Mouse (Mus musculus) ES-Bruce4 (cell line): Measurements from ENCODE around the gene Krt222.

Source experiments
- CTCF ChIP-seq: IDR thresholded peaks from one replicate; pipeline ENCODE4 v1.8.1; 2011; ENCODE audit warnings: low read depth, low read length
- POLR2A ChIP-seq: IDR thresholded peaks from one replicate; pipeline ENCODE4 v1.8.1; 2011; ENCODE audit warnings: low read length; ENCODE audit not compliant: insufficient read depth

DNA sequence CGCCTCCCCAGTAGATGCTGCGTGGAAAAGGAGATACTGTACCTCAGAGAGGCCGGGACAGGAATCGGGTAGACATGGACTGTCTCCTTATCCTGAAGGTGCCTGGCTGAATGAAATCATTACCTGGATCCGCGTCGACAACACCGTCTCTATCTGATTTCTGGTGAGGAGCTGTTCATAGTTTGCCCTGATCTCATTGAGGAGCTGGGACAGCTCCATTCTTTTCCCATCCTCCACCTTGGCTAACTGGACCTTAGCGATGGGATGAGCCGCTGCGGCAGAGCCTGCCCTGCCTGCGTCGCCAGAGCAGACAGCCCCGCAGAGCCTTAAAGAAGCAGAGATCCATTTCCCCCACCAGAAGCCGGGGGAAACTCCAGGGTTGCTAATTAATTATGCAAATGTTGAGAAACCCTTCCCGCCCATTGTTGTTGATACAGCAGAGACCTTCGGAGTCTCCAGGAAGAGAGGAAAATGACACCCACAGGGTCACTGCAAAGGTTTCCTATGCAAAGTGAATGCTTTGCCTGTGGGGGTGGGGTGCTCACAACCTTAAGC, at the start of gene Krt222:
- TF ChIP-seq CTCF (no peak), POLR2A (no peak)
